Mouse (Mus musculus): ENCODE data around the gene Aldh16a1. TPM values are rescaled to one million over a fixed set of nuclear protein-coding genes. Genes with fewer than 3 reads are reported as not detected.
"Not testable (repeated sequence)": the region's sequence is repeated elsewhere in the genome, so short reads cannot be mapped to it uniquely, and the experiment has no call there.

Aldh16a1 gene
- total RNA-seq, 1 experiment from 2014 or later: 106 TPM

- DNase-seq: no peak
These were observed 25.1 kb upstream of the Aldh16a1 start, which contains the start of gene Gfy for GRCm38 (mm10) chr7:45179469-45179868. Gfy (minus strand) TSS chr7:45179569.

- no peak for DNase-seq
These were observed 24.2 kb upstream of the Aldh16a1 start for GRCm38 (mm10) chr7:45178550-45178949.

GRCm38 (mm10) chr7:45176356-45176755 is 22.0 kb upstream of the Aldh16a1 start:
- DNase-seq: no peak

GRCm38 (mm10) chr7:45175929-45176328 is 21.5 kb upstream of the Aldh16a1 start:
- DNase-seq: no peak

GRCm38 (mm10) chr7:45175398-45175797 is 21.0 kb upstream of the Aldh16a1 start:
- DNase-seq: no peak

- no peak for DNase-seq
These were observed 20.3 kb upstream of the Aldh16a1 start for GRCm38 (mm10) chr7:45174567-45175280.

- not testable (repeated sequence) for DNase-seq
These were observed 19.4 kb upstream of the Aldh16a1 start for GRCm38 (mm10) chr7:45173772-45174171.

- no peak for DNase-seq
These were observed 18.6 kb upstream of the Aldh16a1 start for GRCm38 (mm10) chr7:45172974-45173373.

GRCm38 (mm10) chr7:45169495-45169894 is 15.1 kb upstream of the Aldh16a1 start:
- no peak for DNase-seq

GRCm38 (mm10) chr7:45168656-45169055 is 14.3 kb upstream of the Aldh16a1 start:
- no peak for DNase-seq

GRCm38 (mm10) chr7:45167761-45168445 is 13.5 kb upstream of the Aldh16a1 start:
- no peak for DNase-seq

- DNase-seq: no peak
These were observed 12.6 kb upstream of the Aldh16a1 start for GRCm38 (mm10) chr7:45166950-45167401.

GRCm38 (mm10) chr7:45165701-45166100 is 11.3 kb upstream of the Aldh16a1 start:
- no peak for DNase-seq

GRCm38 (mm10) chr7:45164833-45165232 is 10.4 kb upstream of the Aldh16a1 start:
- DNase-seq: no peak

GRCm38 (mm10) chr7:45163735-45164490 is 9.5 kb upstream of the Aldh16a1 start, which contains the start of gene Slc17a7:
Slc17a7 (plus strand) TSS chr7:45163949.
- peak; percentile 40 for DNase-seq

GRCm38 (mm10) chr7:45162996-45163615 is 8.7 kb upstream of the Aldh16a1 start:
- DNase-seq: no peak

- DNase-seq: no peak
These were observed 8.2 kb upstream of the Aldh16a1 start for GRCm38 (mm10) chr7:45162551-45162950.

- peak; percentile 90 for DNase-seq
These were observed 7.5 kb upstream of the Aldh16a1 start for GRCm38 (mm10) chr7:45161612-45162473.

GRCm38 (mm10) chr7:45160866-45161265 is 6.5 kb upstream of the Aldh16a1 start:
- DNase-seq: no peak

- no peak for DNase-seq
These were observed 6.0 kb upstream of the Aldh16a1 start for GRCm38 (mm10) chr7:45160316-45160800.

- DNase-seq: no peak
These were observed 4.6 kb upstream of the Aldh16a1 start for GRCm38 (mm10) chr7:45158991-45159390.
